Mouse (Mus musculus) spleen, adult 2 months (tissue): ENCODE results near the gene Rnf208. TPM values are rescaled to one million over a fixed set of nuclear protein-coding genes. Genes with fewer than 3 reads are reported as not detected.
A peak's percentile ranks its signal among the peaks of the same experiment; 100 is the strongest.

Source experiments
- DNase-seq, 2 experiments: peaks; one replicate each; pipeline versions ENCODE4 v3.0.0 to v3.0.0-alpha.2; 2012 to 2021; ENCODE audit warnings: low spot score in 2 of 2, low read depth in 1 of 2
- H3K27ac ChIP-seq: fragments of 200-500 bp; 2 replicates; pipeline ENCODE4 v1.5.1; 2012; ENCODE audit warnings: low read length, inconsistent platforms; ENCODE audit not compliant: insufficient read depth
- H3K27me3 ChIP-seq: fragments of 200-500 bp; 2 replicates; pipeline ENCODE4 v1.6.1; 2012; ENCODE audit warnings: mild to moderate bottlenecking, moderate library complexity, low read length, inconsistent platforms; ENCODE audit not compliant: control insufficient read depth, insufficient read depth
- H3K36me3 ChIP-seq: fragments of 200-500 bp; 2 replicates; pipeline ENCODE4 v1.6.1; 2012; ENCODE audit warnings: mild to moderate bottlenecking, low read length, inconsistent platforms; ENCODE audit not compliant: control insufficient read depth, insufficient read depth
- H3K4me1 ChIP-seq: fragments of 200-500 bp; 2 replicates; pipeline ENCODE4 v1.6.1; 2011; ENCODE audit warnings: inconsistent platforms; ENCODE audit not compliant: control insufficient read depth, insufficient read depth, insufficient read length
- H3K4me3 ChIP-seq: fragments of 200-500 bp; 2 replicates; pipeline ENCODE4 v1.5.1; 2011; ENCODE audit warnings: mild to moderate bottlenecking, inconsistent platforms; ENCODE audit not compliant: insufficient read depth, insufficient read length; ENCODE audit errors: extremely low read depth
- CTCF ChIP-seq: fragments of 200-500 bp; IDR thresholded peaks from 2 replicates; pipeline ENCODE4 v1.5.1; 2011; ENCODE audit warnings: mild to moderate bottlenecking, inconsistent platforms; ENCODE audit not compliant: insufficient read depth, insufficient read length, insufficient replicate concordance; ENCODE audit errors: extremely low read depth
- POLR2A ChIP-seq: fragments of 200-500 bp; IDR thresholded peaks from 2 replicates; pipeline ENCODE4 v1.6.1; 2011; ENCODE audit warnings: low read depth, low read length, inconsistent platforms
- WGBS: fragments of 180-500 bp; shearing (Covaris S2); methylation state at CpG from one replicate; pipeline ENCODE4 v1.1.7; 2018; 5-methylcytosine and 5-hydroxymethylcytosine counted together
- polyA plus RNA-seq: library from polyadenylated mRNA; depleted of rRNA; stranded (reverse); fragments of >200 nt; gene quantifications from 2 replicates; pipeline ENCODE4 v1.2.3, GENCODE M21; 2012

The Rnf208 gene
- polyA plus RNA-seq, 1 experiment, result 1.8 TPM

DNA sequence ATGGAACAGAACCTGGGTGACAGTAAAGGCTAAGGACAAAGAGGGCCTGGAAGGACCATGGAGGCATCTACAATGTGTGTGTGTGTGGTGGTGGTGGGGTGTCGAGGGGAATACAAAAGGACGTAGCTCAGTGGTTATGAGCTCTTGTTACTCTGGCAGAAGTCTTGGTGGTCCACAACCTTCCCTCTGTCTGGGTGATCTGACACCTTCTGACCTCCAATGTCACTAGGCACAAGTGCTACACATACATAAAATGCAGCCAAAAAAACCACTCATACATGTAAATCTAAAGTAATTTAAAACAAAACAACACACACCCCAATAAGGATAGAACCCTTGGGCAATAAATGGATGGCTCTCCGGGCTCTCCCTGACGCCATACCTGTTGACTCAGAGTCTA, 14.6 kb upstream of the Rnf208 start:
- Histone ChIP-seq H3K4me3 (no peak overlapping the region), H3K27me3 (no peaks in the 10 kb centered on the region), H3K27ac (no peak overlapping the region), H3K4me1 (peaks cover 8% of the 10 kb centered on the region; the same call in 1 of the 2 replicates), H3K36me3 (no peaks in the 10 kb centered on the region)
- 97% methylated on average over 4 of the region's 4 CpGs for WGBS
- no peak for DNase-seq
- no peak for TF ChIP-seq POLR2A
- no peak for TF ChIP-seq CTCF

DNA sequence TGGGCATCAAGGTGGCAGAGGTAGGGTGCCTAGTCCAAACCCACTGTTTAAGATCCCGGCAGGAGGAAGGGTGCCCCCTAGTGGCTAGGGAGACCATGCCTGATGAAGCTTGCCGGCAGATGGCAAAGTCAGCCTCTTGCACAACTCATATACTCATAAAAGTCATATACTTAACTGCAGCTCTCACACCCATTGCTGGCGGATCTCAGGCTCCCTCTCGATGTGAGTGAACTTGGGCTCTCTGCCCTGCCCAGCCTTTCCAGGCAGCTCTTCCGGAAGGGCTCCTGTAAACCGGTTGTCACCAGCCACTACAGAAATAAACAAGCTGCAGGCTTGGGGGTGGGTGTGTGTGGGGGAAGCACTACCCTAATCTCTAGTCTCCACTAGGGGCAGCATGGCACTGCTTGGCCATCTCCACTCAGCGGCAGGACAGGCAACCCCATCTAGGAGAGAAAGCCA, 13.6 kb upstream of the Rnf208 start:
- H3K4me1 ChIP-seq, result peaks cover 7% of the 10 kb centered on the region; the same call in 1 of the 2 replicates
- no peak for TF ChIP-seq POLR2A
- peak; percentile 88; the same call in 1 of the 2 replicates for TF ChIP-seq CTCF
- peak overlapping the region; percentile 39; the same call in 1 of the 2 replicates for H3K4me3 ChIP-seq
- H3K36me3 ChIP-seq, result no peaks in the 10 kb centered on the region
- 1% methylated on average over 7 of the region's 7 CpGs for WGBS
- DNase-seq, result peak; percentile 84 to 85
- H3K27me3 ChIP-seq, result no peaks in the 10 kb centered on the region
- peak overlapping the region; percentile 62 for H3K27ac ChIP-seq

DNA sequence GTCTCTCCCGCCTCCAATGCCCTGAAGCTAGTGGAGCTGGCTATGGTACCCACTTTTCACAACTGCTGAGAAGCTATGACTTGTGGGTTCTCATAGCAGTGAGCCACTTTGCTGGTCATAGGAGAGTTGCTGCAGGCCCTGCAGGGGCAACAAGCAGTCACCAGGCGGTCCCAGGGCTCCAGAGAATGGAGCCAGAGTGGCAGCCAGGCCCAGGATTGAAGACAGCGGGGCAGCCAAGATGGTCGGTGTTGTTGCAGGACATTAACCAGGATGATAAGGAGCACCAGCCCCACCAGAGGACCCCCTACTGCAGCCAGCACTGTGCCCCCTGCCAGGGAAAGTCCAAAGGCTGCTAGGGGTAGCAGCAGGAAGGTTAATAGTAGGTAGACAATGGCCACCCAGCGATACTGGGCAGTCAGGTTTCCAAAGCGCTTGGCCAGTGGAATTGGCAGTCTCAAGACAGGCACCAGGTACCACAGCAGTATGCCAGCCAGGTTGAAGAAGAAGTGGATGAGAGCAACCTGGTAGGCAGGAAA, 13.0 kb upstream of the Rnf208 start:
- no peak overlapping the region for H3K4me3 ChIP-seq
- WGBS, result 79% methylated on average over 6 of the region's 6 CpGs
- H3K4me1 ChIP-seq, result peaks cover 3% of the 10 kb centered on the region; the same call in 1 of the 2 replicates
- TF ChIP-seq CTCF (no peak), POLR2A (no peak)
- no peaks in the 10 kb centered on the region for H3K36me3 ChIP-seq
- no peaks in the 10 kb centered on the region; the same call in 1 of the 2 replicates for H3K27me3 ChIP-seq
- 0 out of 2 replicates have a peak overlapping the region, but pooled peaks have one; percentile 27 for H3K27ac ChIP-seq
- no peak for DNase-seq

GRCm38 (mm10) chr2:25229582-25229981, 12.5 kb upstream of the Rnf208 start:
- 91% methylated on average over 5 of the region's 5 CpGs for WGBS
- no peak overlapping the region for H3K4me3 ChIP-seq
- no peak for DNase-seq
- H3K27me3 ChIP-seq, result no peaks in the 10 kb centered on the region; the same call in 1 of the 2 replicates
- H3K27ac ChIP-seq, result no peak overlapping the region
- no peaks in the 10 kb centered on the region for H3K36me3 ChIP-seq
- TF ChIP-seq POLR2A (no peak), CTCF (no peak)
- peaks cover 3% of the 10 kb centered on the region; the same call in 1 of the 2 replicates for H3K4me1 ChIP-seq

DNA sequence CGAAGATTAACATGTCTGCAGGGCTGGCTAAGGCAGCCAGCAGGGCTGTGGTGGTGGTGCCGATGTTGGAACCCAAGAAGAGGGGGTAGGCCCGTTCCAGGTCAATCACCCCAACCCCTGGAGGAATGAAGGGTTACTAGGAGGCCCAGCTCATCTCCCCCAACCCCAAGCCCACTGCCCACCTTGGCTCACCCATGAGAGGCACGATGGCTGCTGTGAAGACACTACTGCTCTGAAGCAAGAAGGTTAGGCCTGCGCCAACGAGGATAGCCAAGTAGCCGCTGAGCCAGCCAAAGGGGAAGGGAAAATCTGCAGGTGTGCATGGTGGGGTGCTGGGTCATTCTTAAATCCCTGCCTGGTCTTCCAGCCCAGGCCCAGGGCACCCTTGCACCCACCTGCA, 11.5 kb upstream of the Rnf208 start:
- no peak for DNase-seq
- WGBS, result 89% methylated on average over 7 of the region's 7 CpGs
- Histone ChIP-seq H3K4me3 (no peak overlapping the region), H3K27ac (no peak overlapping the region), H3K27me3 (no peaks in the 10 kb centered on the region; the same call in 1 of the 2 replicates), H3K36me3 (no peaks in the 10 kb centered on the region), H3K4me1 (peaks cover 3% of the 10 kb centered on the region; the same call in 1 of the 2 replicates)
- TF ChIP-seq CTCF, result no peak
- TF ChIP-seq POLR2A, result no peak

DNA sequence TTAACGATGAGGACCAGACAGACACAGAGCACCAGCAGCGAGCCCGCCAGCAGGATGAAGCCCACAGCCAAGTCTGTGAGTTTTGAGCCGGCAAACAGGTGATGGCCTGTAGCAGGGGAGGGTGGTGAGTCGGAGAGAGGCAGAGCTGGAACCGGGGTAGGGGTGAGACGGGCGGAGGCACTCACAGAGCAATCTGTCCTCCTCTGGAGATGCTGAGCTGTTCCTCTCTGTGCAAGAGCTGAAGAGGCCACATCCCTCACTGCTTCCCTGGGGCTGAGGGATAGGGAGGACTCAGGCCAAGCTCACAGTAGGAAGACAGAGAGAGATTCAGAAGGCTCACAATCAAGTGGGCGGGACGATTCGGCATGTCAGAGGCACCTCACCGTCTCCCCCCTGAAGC, 11.0 kb upstream of the Rnf208 start:
- DNase-seq, result no peak
- Histone ChIP-seq H3K27ac (no peak overlapping the region), H3K4me1 (peaks cover 3% of the 10 kb centered on the region; the same call in 1 of the 2 replicates), H3K27me3 (no peaks in the 10 kb centered on the region; the same call in 1 of the 2 replicates), H3K4me3 (no peak overlapping the region), H3K36me3 (no peaks in the 10 kb centered on the region)
- WGBS, result 89% methylated on average over 12 of the region's 12 CpGs
- TF ChIP-seq CTCF (no peak), POLR2A (no peak)

- no peak for TF ChIP-seq CTCF
- TF ChIP-seq POLR2A, result no peak
- Histone ChIP-seq H3K4me1 (peaks cover 3% of the 10 kb centered on the region; the same call in 1 of the 2 replicates), H3K27me3 (no peaks in the 10 kb centered on the region; the same call in 1 of the 2 replicates), H3K36me3 (no peaks in the 10 kb centered on the region), H3K4me3 (no peak overlapping the region), H3K27ac (no peak overlapping the region)
- 10% methylated on average over 4 of the region's 4 CpGs for WGBS
- no peak for DNase-seq
Measured at GRCm38 (mm10) chr2:25233421-25233820, 8.6 kb upstream of the Rnf208 start.
